Comparison of ENCODE assay signal across 31 mouse cellular contexts in the genomic region with DNA sequence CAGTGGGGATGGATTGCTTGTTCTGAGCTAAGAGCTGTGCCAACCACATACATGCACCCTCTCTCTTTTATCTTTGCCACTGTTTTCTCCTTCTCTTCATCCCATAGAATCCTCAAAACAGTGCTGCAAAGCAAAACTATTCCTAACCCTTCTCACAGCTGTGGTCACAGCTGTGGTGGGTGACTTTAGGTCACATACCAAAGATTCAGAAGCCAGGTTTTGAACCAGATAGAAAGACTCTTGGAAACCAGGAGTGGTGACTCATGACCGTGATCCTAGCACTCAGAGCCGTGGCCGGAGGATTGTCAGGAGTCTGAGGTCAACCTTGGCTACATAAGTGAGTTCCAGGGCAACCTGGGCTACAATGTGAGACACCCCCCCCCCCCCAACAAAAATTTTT. TPM values are rescaled to one million over a fixed set of nuclear protein-coding genes. Genes with fewer than 3 reads are reported as not detected.
A peak's percentile ranks its signal among the peaks of the same experiment; 100 is the strongest.
DNase-seq lines count a peak whose midpoint lies in the region; ATAC-seq and TF ChIP-seq lines count a peak whose summit lies in the region.
"Had no signal": no experiment of that assay in that cellular context is flagged by ENCODE, and none has a peak within 500 bp of the region (broad histone marks: within the 10 kb centered on the region; RNA-seq: fewer than 3 reads in every experiment).

No protein-coding gene starts in this region.

- no peak for ATAC-seq in hindbrain, embryonic 11.5 days (ENCODE audit: low FRiP score)
- no peak for ATAC-seq in hindbrain, embryonic 16.5 days
- no peak for ATAC-seq in neural tube, embryonic 15.5 days (ENCODE audit: low FRiP score)
- ATAC-seq: forebrain, embryonic 15.5 days; hindbrain, postnatal 0 days; intestine, embryonic 15.5 days; midbrain, embryonic 13.5 days; Patski had no signal

- H3K27ac ChIP-seq in hindbrain, embryonic 11.5 days (ENCODE audit: low read depth, low read length): no peak overlapping the region
- H3K27ac ChIP-seq in hindbrain, embryonic 16.5 days (ENCODE audit: low read depth, low read length): no peak overlapping the region
- H3K27ac ChIP-seq in neural tube, embryonic 15.5 days (replicated peaks): no peak overlapping the region
- no peak overlapping the region for H3K27ac ChIP-seq in embryonic facial prominence, embryonic 10.5 days (replicated peaks)
- H3K27ac ChIP-seq in left cerebral cortex, adult 2 months: no peak overlapping the region
- H3K27ac ChIP-seq: embryonic facial prominence, embryonic 12.5 days; forebrain, embryonic 10.5 days; forebrain, embryonic 15.5 days; hindbrain, postnatal 0 days; intestine, embryonic 15.5 days; limb, embryonic 12.5 days; liver, embryonic 15.5 days; lung, embryonic 15.5 days; macrophage; midbrain, embryonic 13.5 days; stomach, postnatal 0 days had no signal

- no peak overlapping the region for H3K4me3 ChIP-seq in hindbrain, embryonic 11.5 days (ENCODE audit: low read depth, low read length)
- no peak overlapping the region for H3K4me3 ChIP-seq in hindbrain, embryonic 16.5 days (ENCODE audit: low read length)
- no peak overlapping the region for H3K4me3 ChIP-seq in neural tube, embryonic 15.5 days (replicated peaks)
- no peak overlapping the region for H3K4me3 ChIP-seq in embryonic facial prominence, embryonic 10.5 days
- H3K4me3 ChIP-seq in left cerebral cortex, adult 2 months: no peak overlapping the region
- H3K4me3 ChIP-seq: embryonic facial prominence, embryonic 12.5 days; forebrain, embryonic 10.5 days; forebrain, embryonic 15.5 days; intestine, embryonic 15.5 days; limb, embryonic 12.5 days; liver, embryonic 15.5 days; lung, embryonic 15.5 days; midbrain, embryonic 13.5 days had no signal

- intact Hi-C loops in left cerebral cortex, adult 2 months (cut with DNase I): no loop called here

- 68% methylated on average over 3 of the region's 3 CpGs for WGBS in hindbrain, embryonic 11.5 days
- 74% methylated on average over 3 of the region's 3 CpGs for WGBS in hindbrain, embryonic 16.5 days
- 84% methylated on average over 3 of the region's 3 CpGs for WGBS in neural tube, embryonic 15.5 days
- 66% methylated on average over 3 of the region's 3 CpGs for WGBS in embryonic facial prominence, embryonic 10.5 days

- H3K9ac ChIP-seq in hindbrain, embryonic 11.5 days (ENCODE audit: low read depth, low read length): no peak overlapping the region
- H3K9ac ChIP-seq in hindbrain, embryonic 16.5 days (ENCODE audit: low read depth, low read length): no peak overlapping the region
- no peak overlapping the region for H3K9ac ChIP-seq in neural tube, embryonic 15.5 days (replicated peaks)
- H3K9ac ChIP-seq: embryonic facial prominence, embryonic 12.5 days; forebrain, embryonic 15.5 days; intestine, embryonic 15.5 days; limb, embryonic 12.5 days; liver, embryonic 15.5 days; lung, embryonic 15.5 days; midbrain, embryonic 13.5 days had no signal

- DNase-seq in hindbrain, embryonic 11.5 days (ENCODE audit: low spot score): peak; percentile 18
- DNase-seq in neural tube, embryonic 10.5 days (ENCODE audit: extremely low spot score, low spot score): peak; percentile 23
- DNase-seq in embryonic facial prominence, embryonic 10.5 days (ENCODE audit: low spot score): peak; percentile 14
- no peak for DNase-seq in left cerebral cortex, adult 2 months (ENCODE audit: extremely low spot score in 1 of 2, low spot score in 2 of 2)
- DNase-seq in MN1 (ENCODE audit: low spot score): no peak
- DNase-seq: adrenal gland, postnatal 14 days; cerebellum, adult 11-12 months; cerebellum, adult 9-11 months; gastrocnemius, postnatal 25 days; heart, postnatal 4 days; kidney, adult 2 months; kidney, postnatal 10 days; right cerebral cortex, adult 18-20 months; spleen, adult 18-20 months; thymus, adult 18-20 months; thymus, postnatal 25 days had no signal

- peaks cover 3% of the 10 kb centered on the region; the same call in 1 of the 2 replicates for H3K4me1 ChIP-seq in hindbrain, embryonic 11.5 days (replicated peaks; ENCODE audit: control insufficient read depth, insufficient read depth, low read length)
- H3K4me1 ChIP-seq in hindbrain, embryonic 16.5 days (ENCODE audit: control insufficient read depth, insufficient read depth, low read depth, low read length): peaks cover 4% of the 10 kb centered on the region
- H3K4me1 ChIP-seq in neural tube, embryonic 15.5 days: no peaks in the 10 kb centered on the region
- H3K4me1 ChIP-seq in embryonic facial prominence, embryonic 10.5 days: peaks cover 42% of the 10 kb centered on the region
- H3K4me1 ChIP-seq: forebrain, embryonic 15.5 days had no signal

- no peak for TF ChIP-seq CTCF in left cerebral cortex, adult 2 months (IDR thresholded peaks at IDR 0.05)

- no peak overlapping the region for H3K4me2 ChIP-seq in hindbrain, embryonic 11.5 days (replicated peaks; ENCODE audit: low read depth, low read length)
- H3K4me2 ChIP-seq in hindbrain, embryonic 16.5 days (ENCODE audit: low read length): no peak overlapping the region
- H3K4me2 ChIP-seq in neural tube, embryonic 15.5 days: no peak overlapping the region
- H3K4me2 ChIP-seq: embryonic facial prominence, embryonic 12.5 days; forebrain, embryonic 15.5 days; heart, embryonic 11.5 days; intestine, embryonic 15.5 days; limb, embryonic 12.5 days; liver, embryonic 15.5 days; lung, embryonic 15.5 days; midbrain, embryonic 13.5 days had no signal

- H3K9me3 ChIP-seq in hindbrain, embryonic 11.5 days (ENCODE audit: control insufficient read depth, low read length): no peaks in the 10 kb centered on the region
- H3K9me3 ChIP-seq in hindbrain, embryonic 16.5 days (ENCODE audit: control insufficient read depth, low read length): no peaks in the 10 kb centered on the region
- no peaks in the 10 kb centered on the region for H3K9me3 ChIP-seq in neural tube, embryonic 15.5 days (replicated peaks)
- H3K9me3 ChIP-seq in embryonic facial prominence, embryonic 10.5 days: no peaks in the 10 kb centered on the region
- H3K9me3 ChIP-seq: embryonic facial prominence, embryonic 12.5 days; forebrain, embryonic 10.5 days; forebrain, embryonic 15.5 days; intestine, embryonic 15.5 days; limb, embryonic 12.5 days; liver, embryonic 15.5 days; lung, embryonic 15.5 days; midbrain, embryonic 13.5 days had no signal

- H3K27me3 ChIP-seq in hindbrain, embryonic 11.5 days (ENCODE audit: control insufficient read depth, insufficient read depth, low read length): no peaks in the 10 kb centered on the region
- no peaks in the 10 kb centered on the region for H3K27me3 ChIP-seq in hindbrain, embryonic 16.5 days (replicated peaks; ENCODE audit: control insufficient read depth, insufficient read depth, low read length)
- no peaks in the 10 kb centered on the region for H3K27me3 ChIP-seq in neural tube, embryonic 15.5 days (replicated peaks)
- no peaks in the 10 kb centered on the region for H3K27me3 ChIP-seq in embryonic facial prominence, embryonic 10.5 days (replicated peaks; ENCODE audit: low read depth, poor library complexity, severe bottlenecking)
- H3K27me3 ChIP-seq: embryonic facial prominence, embryonic 12.5 days; forebrain, embryonic 15.5 days; intestine, embryonic 15.5 days; limb, embryonic 12.5 days; liver, embryonic 15.5 days; lung, embryonic 15.5 days; midbrain, embryonic 13.5 days; Patski had no signal

- no peaks in the 10 kb centered on the region for H3K36me3 ChIP-seq in hindbrain, embryonic 11.5 days (ENCODE audit: control insufficient read depth, insufficient read depth, low read length)
- no peaks in the 10 kb centered on the region for H3K36me3 ChIP-seq in hindbrain, embryonic 16.5 days (ENCODE audit: control insufficient read depth, insufficient read depth, low read length)
- H3K36me3 ChIP-seq in neural tube, embryonic 15.5 days: no peaks in the 10 kb centered on the region
- no peaks in the 10 kb centered on the region for H3K36me3 ChIP-seq in embryonic facial prominence, embryonic 10.5 days (replicated peaks)
- H3K36me3 ChIP-seq: embryonic facial prominence, embryonic 12.5 days; forebrain, embryonic 10.5 days; forebrain, embryonic 15.5 days; intestine, embryonic 15.5 days; limb, embryonic 12.5 days; liver, embryonic 15.5 days; lung, embryonic 15.5 days; midbrain, embryonic 13.5 days had no signal

RNA-seq across cellular contexts. Expression of gene Akap2, which starts 51.5 kb away (rescaled TPM):
- 30.9 and 38.2 TPM in 2 replicates for polyA plus RNA-seq in hindbrain, embryonic 11.5 days (2014; fragmentation: Nextera tagmentation; extraction: Ambion mirVana)
- polyA plus RNA-seq in hindbrain, embryonic 16.5 days (2015; fragmentation: Nextera tagmentation; extraction: Ambion mirVana): 11.4 and 13.2 TPM in 2 replicates
- 11.0 and 19.4 TPM in 2 replicates for polyA plus RNA-seq in neural tube, embryonic 15.5 days (2015; fragmentation: Nextera tagmentation; extraction: Ambion mirVana)
- 21.3 and 24.7 TPM in 2 replicates for polyA plus RNA-seq in embryonic facial prominence, embryonic 10.5 days (2016; fragmentation: Nextera tagmentation; extraction: Ambion mirVana)
- total RNA-seq in left cerebral cortex, adult 2 months (2021): 10 to 100 TPM; 41.5 to 44.8 TPM

Comparison
In these comparisons a context has a peak if more than half of its experiments do, and no peak if none do; other contexts are left out.
1. DNase-seq: peak in hindbrain, embryonic 11.5 days (single experiment), neural tube, embryonic 10.5 days (single experiment) and embryonic facial prominence, embryonic 10.5 days (single experiment); none in left cerebral cortex, adult 2 months (0 of 2) and MN1 (single experiment).